Comparison of ENCODE assay signal across 11 mouse cellular contexts in the genomic region with DNA sequence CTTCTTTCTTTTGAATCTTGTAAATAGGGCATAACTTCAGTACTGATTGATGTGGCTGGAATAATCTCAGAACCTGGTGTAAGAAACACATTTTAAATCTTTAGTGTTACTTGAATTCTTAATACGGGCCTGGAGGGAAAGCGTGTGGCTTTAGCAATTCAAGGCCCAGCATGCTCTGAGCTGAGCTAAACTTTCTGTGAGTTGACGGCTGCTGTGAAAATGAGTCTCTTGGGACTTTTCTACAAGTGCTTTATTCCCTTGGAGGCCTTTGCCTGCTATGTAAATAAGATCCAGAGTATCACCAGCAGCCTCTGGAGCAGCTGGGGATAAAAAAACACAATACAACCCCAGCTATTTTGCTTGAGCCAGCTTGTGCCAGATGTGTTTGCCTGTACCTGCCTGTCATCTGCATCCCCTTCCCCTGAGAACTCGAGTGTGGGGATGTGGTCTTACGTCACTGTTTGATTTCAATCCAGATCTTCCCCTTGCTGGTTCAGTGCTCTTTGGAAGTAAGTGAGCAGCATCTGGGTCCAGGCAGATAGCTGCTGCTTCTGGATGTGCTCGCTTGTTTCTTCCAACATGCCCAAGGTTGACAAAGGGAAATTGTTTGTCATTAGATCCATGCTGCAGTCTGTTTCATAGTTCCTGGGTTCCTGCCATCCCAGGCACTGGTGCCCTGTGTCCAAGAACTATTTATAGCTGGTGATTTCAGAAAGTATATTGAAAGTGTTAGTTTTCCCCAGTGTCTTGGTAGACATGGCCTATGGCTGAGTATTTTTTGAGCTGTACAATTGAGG.
DNase-seq lines count a peak whose midpoint lies in the region; ATAC-seq and TF ChIP-seq lines count a peak whose summit lies in the region.
"Had no signal": no experiment of that assay in that cellular context is flagged by ENCODE, and none has a peak within 500 bp of the region (broad histone marks: within the 10 kb centered on the region; RNA-seq: fewer than 3 reads in every experiment).

No protein-coding gene starts in this region.

- H3K27ac ChIP-seq in heart, embryonic 12.5 days (ENCODE audit: poor library complexity, severe bottlenecking): no peak overlapping the region
- peak overlapping the region; percentile 72 for H3K27ac ChIP-seq in heart, postnatal 0 days (ENCODE audit: low read depth)
- no peak overlapping the region for H3K27ac ChIP-seq in hindbrain, embryonic 13.5 days

- H3K4me1 ChIP-seq in heart, embryonic 12.5 days (replicated peaks): 0 out of 2 replicates have a peak, but pooled peaks cover 5% of the 10 kb centered on the region
- H3K4me1 ChIP-seq in heart, postnatal 0 days (ENCODE audit: control insufficient read depth, insufficient read depth): peaks cover 5% of the 10 kb centered on the region
- H3K4me1 ChIP-seq in hindbrain, embryonic 13.5 days (replicated peaks): 0 out of 2 replicates have a peak, but pooled peaks cover 5% of the 10 kb centered on the region

- H3K4me2 ChIP-seq in heart, embryonic 12.5 days: no peak overlapping the region
- no peak overlapping the region for H3K4me2 ChIP-seq in heart, postnatal 0 days (ENCODE audit: low read depth, low read length)
- no peak overlapping the region for H3K4me2 ChIP-seq in hindbrain, embryonic 13.5 days

- H3K9me3 ChIP-seq in heart, embryonic 12.5 days (replicated peaks): no peaks in the 10 kb centered on the region
- no peaks in the 10 kb centered on the region for H3K9me3 ChIP-seq in heart, postnatal 0 days (replicated peaks; ENCODE audit: control insufficient read depth, low read length)
- H3K9me3 ChIP-seq in hindbrain, embryonic 13.5 days: no peaks in the 10 kb centered on the region

- H3K4me3 ChIP-seq in heart, embryonic 12.5 days: no peak overlapping the region
- H3K4me3 ChIP-seq in heart, postnatal 0 days (ENCODE audit: low read depth, low read length): no peak overlapping the region
- no peak overlapping the region for H3K4me3 ChIP-seq in hindbrain, embryonic 13.5 days

- no peak for TF ChIP-seq EP300 in heart, postnatal 0 days (IDR thresholded peaks at IDR 0.05; ENCODE audit: low read depth)

- H3K9ac ChIP-seq in heart, embryonic 12.5 days: no peak overlapping the region
- H3K9ac ChIP-seq in heart, postnatal 0 days (replicated peaks; ENCODE audit: low read depth, low read length): no peak overlapping the region
- H3K9ac ChIP-seq in hindbrain, embryonic 13.5 days: no peak overlapping the region

- ATAC-seq in heart, embryonic 12.5 days (ENCODE audit: insufficient number of reproducible peaks, low FRiP score): no peak
- peak; percentile 78 for ATAC-seq in heart, postnatal 0 days (ENCODE audit: insufficient read depth, low read depth)
- ATAC-seq in hindbrain, embryonic 13.5 days (ENCODE audit: low FRiP score): no peak

- DNase-seq in heart, adult 18-20 months: peak; percentile 58 to 67
- peak; percentile 17 for DNase-seq in Muller cell, postnatal 12 days (ENCODE audit: inconsistent ontology term)
- peak; percentile 46 for DNase-seq in brain, adult 2 months (ENCODE audit: low read depth, low spot score)
- peak; percentile 60 for DNase-seq in heart, postnatal 0 days (ENCODE audit: low spot score)
- DNase-seq in yolk sac, embryonic 10.5 days (ENCODE audit: low spot score): no peak
- DNase-seq in thymus, postnatal 36 days: no peak
- DNase-seq: kidney, adult 11 months; right cerebral cortex, postnatal 25 days; thymus, postnatal 14 days had no signal

- no peaks in the 10 kb centered on the region for H3K36me3 ChIP-seq in heart, embryonic 12.5 days
- H3K36me3 ChIP-seq in heart, postnatal 0 days (replicated peaks; ENCODE audit: control insufficient read depth, insufficient read depth, low read length): 0 out of 2 replicates have a peak, but pooled peaks cover 3% of the 10 kb centered on the region
- peaks cover 38% of the 10 kb centered on the region for H3K36me3 ChIP-seq in hindbrain, embryonic 13.5 days

- 0 out of 2 replicates have a peak, but pooled peaks cover 7% of the 10 kb centered on the region for H3K27me3 ChIP-seq in heart, embryonic 12.5 days (replicated peaks)
- H3K27me3 ChIP-seq in heart, postnatal 0 days (ENCODE audit: control insufficient read depth, insufficient read depth, low read length): no peaks in the 10 kb centered on the region
- H3K27me3 ChIP-seq in hindbrain, embryonic 13.5 days: no peaks in the 10 kb centered on the region

- no peak for TF ChIP-seq CTCF in heart, postnatal 0 days (IDR thresholded peaks at IDR 0.05; ENCODE audit: low read depth)

- 69% methylated on average over 6 of the region's 6 CpGs for WGBS in heart, embryonic 12.5 days
- 60% methylated on average over 6 of the region's 6 CpGs for WGBS in heart, postnatal 0 days
- WGBS in hindbrain, embryonic 13.5 days: 71% methylated on average over 6 of the region's 6 CpGs

Comparison
In these comparisons a context has a peak if more than half of its experiments do, and no peak if none do; other contexts are left out.
1. DNase-seq: peak in heart, adult 18-20 months (2 of 2), Muller cell, postnatal 12 days (single experiment), brain, adult 2 months (single experiment) and heart, postnatal 0 days (single experiment); none in yolk sac, embryonic 10.5 days (single experiment) and thymus, postnatal 36 days (0 of 2).